Mouse (Mus musculus): ENCODE results near the gene Stim2. TPM values are rescaled to one million over a fixed set of nuclear protein-coding genes. Genes with fewer than 3 reads are reported as not detected.

Gene Stim2
- polyA plus RNA-seq (2015; fragmentation: Nextera tagmentation; extraction: Ambion mirVana), result 22.1 and 31.3 TPM in 2 replicates

- Histone ChIP-seq H3K36me3 (no peaks in the 10 kb centered on the region), H3K9ac (replicated peaks) (peak within 1 kb of the TSS; percentile 89), H3K4me2 (peak within 1 kb of the TSS; percentile 79), H3K4me1 (peaks cover 35% of the 10 kb centered on the region), H3K4me3 (replicated peaks) (peak within 1 kb of the TSS; percentile 91), H3K9me3 (replicated peaks) (no peaks in the 10 kb centered on the region), H3K27ac (replicated peaks) (peak within 1 kb of the TSS; percentile 95), H3K27me3 (replicated peaks) (no peaks in the 10 kb centered on the region)
- 0% methylated on average over 45 of the region's 71 CpGs for WGBS
- ATAC-seq (ENCODE audit: low FRiP score), result peak; percentile 95
Measured at GRCm38 (mm10) chr5:53998146-53998742, at the start of gene Stim2. Stim2 (plus strand) TSS chr5:53998499.

- H3K4me1 ChIP-seq, result peaks cover 8% of the 10 kb centered on the region; the same call in 1 of the 2 replicates
- H3K4me2 ChIP-seq, result no peak overlapping the region
- no peak for ATAC-seq (ENCODE audit: low FRiP score)
- no peaks in the 10 kb centered on the region for H3K36me3 ChIP-seq
- no peak overlapping the region for H3K9ac ChIP-seq (replicated peaks)
- no peaks in the 10 kb centered on the region for H3K27me3 ChIP-seq (replicated peaks)
- H3K4me3 ChIP-seq (replicated peaks), result no peak overlapping the region
- no peaks in the 10 kb centered on the region for H3K9me3 ChIP-seq (replicated peaks)
- WGBS, result 87% methylated on average over 8 of the region's 8 CpGs
- H3K27ac ChIP-seq (replicated peaks), result no peak overlapping the region
Measured at GRCm38 (mm10) chr5:53948606-53949266, 49.6 kb upstream of the Stim2 start.

- 71% methylated on average over 7 of the region's 7 CpGs for WGBS
- no peak overlapping the region for H3K4me2 ChIP-seq
- H3K9ac ChIP-seq (replicated peaks), result no peak overlapping the region
- H3K36me3 ChIP-seq, result no peaks in the 10 kb centered on the region
- ATAC-seq (ENCODE audit: low FRiP score), result no peak
- no peaks in the 10 kb centered on the region for H3K9me3 ChIP-seq (replicated peaks)
- no peak overlapping the region for H3K4me3 ChIP-seq (replicated peaks)
- no peaks in the 10 kb centered on the region for H3K27me3 ChIP-seq (replicated peaks)
- H3K27ac ChIP-seq (replicated peaks), result no peak overlapping the region
- peaks cover 8% of the 10 kb centered on the region; the same call in 1 of the 2 replicates for H3K4me1 ChIP-seq
Measured at GRCm38 (mm10) chr5:53950189-53950588, 48.1 kb upstream of the Stim2 start.

- H3K4me3 ChIP-seq (replicated peaks), result no peak overlapping the region
- H3K27me3 ChIP-seq (replicated peaks), result no peaks in the 10 kb centered on the region
- no peak overlapping the region for H3K9ac ChIP-seq (replicated peaks)
- no peak overlapping the region for H3K4me2 ChIP-seq
- no peak overlapping the region for H3K27ac ChIP-seq (replicated peaks)
- no peaks in the 10 kb centered on the region for H3K4me1 ChIP-seq
- no peaks in the 10 kb centered on the region for H3K9me3 ChIP-seq (replicated peaks)
- no peaks in the 10 kb centered on the region for H3K36me3 ChIP-seq
- ATAC-seq (ENCODE audit: low FRiP score), result no peak
Measured at GRCm38 (mm10) chr5:53953216-53953615, 45.1 kb upstream of the Stim2 start.

GRCm38 (mm10) chr5:53953797-53954196, 44.5 kb upstream of the Stim2 start:
- no peaks in the 10 kb centered on the region for H3K9me3 ChIP-seq (replicated peaks)
- no peaks in the 10 kb centered on the region for H3K4me1 ChIP-seq
- no peak overlapping the region for H3K9ac ChIP-seq (replicated peaks)
- H3K27ac ChIP-seq (replicated peaks), result no peak overlapping the region
- WGBS, result 85% methylated on average over 2 of the region's 2 CpGs
- H3K36me3 ChIP-seq, result no peaks in the 10 kb centered on the region
- no peak overlapping the region for H3K4me3 ChIP-seq (replicated peaks)
- no peaks in the 10 kb centered on the region for H3K27me3 ChIP-seq (replicated peaks)
- no peak for ATAC-seq (ENCODE audit: low FRiP score)
- no peak overlapping the region for H3K4me2 ChIP-seq

GRCm38 (mm10) chr5:53955966-53956365, 42.3 kb upstream of the Stim2 start:
- no peaks in the 10 kb centered on the region for H3K4me1 ChIP-seq
- H3K9ac ChIP-seq (replicated peaks), result no peak overlapping the region
- no peak overlapping the region for H3K27ac ChIP-seq (replicated peaks)
- H3K9me3 ChIP-seq (replicated peaks), result no peaks in the 10 kb centered on the region
- H3K36me3 ChIP-seq, result no peaks in the 10 kb centered on the region
- no peak for ATAC-seq (ENCODE audit: low FRiP score)
- WGBS, result 86% methylated on average over 2 of the region's 2 CpGs
- H3K4me2 ChIP-seq, result no peak overlapping the region
- no peak overlapping the region for H3K4me3 ChIP-seq (replicated peaks)
- H3K27me3 ChIP-seq (replicated peaks), result no peaks in the 10 kb centered on the region

GRCm38 (mm10) chr5:53956396-53957314, 41.6 kb upstream of the Stim2 start:
- no peak for ATAC-seq (ENCODE audit: low FRiP score)
- 75% methylated on average over 19 of the region's 19 CpGs for WGBS
- no peaks in the 10 kb centered on the region for H3K36me3 ChIP-seq
- H3K9me3 ChIP-seq (replicated peaks), result no peaks in the 10 kb centered on the region
- no peak overlapping the region for H3K4me2 ChIP-seq
- H3K4me1 ChIP-seq, result no peaks in the 10 kb centered on the region
- H3K27me3 ChIP-seq (replicated peaks), result no peaks in the 10 kb centered on the region
- H3K9ac ChIP-seq (replicated peaks), result no peak overlapping the region
- no peak overlapping the region for H3K27ac ChIP-seq (replicated peaks)
- no peak overlapping the region for H3K4me3 ChIP-seq (replicated peaks)

- H3K9ac ChIP-seq (replicated peaks), result no peak overlapping the region
- no peaks in the 10 kb centered on the region for H3K9me3 ChIP-seq (replicated peaks)
- no peak overlapping the region for H3K4me2 ChIP-seq
- H3K36me3 ChIP-seq, result no peaks in the 10 kb centered on the region
- H3K27me3 ChIP-seq (replicated peaks), result no peaks in the 10 kb centered on the region
- no peaks in the 10 kb centered on the region for H3K4me1 ChIP-seq
- no peak for ATAC-seq (ENCODE audit: low FRiP score)
- 67% methylated on average over 6 of the region's 6 CpGs for WGBS
- no peak overlapping the region for H3K4me3 ChIP-seq (replicated peaks)
- no peak overlapping the region for H3K27ac ChIP-seq (replicated peaks)
Measured at GRCm38 (mm10) chr5:53957348-53957747, 41.0 kb upstream of the Stim2 start.

- WGBS, result 52% methylated on average over 5 of the region's 5 CpGs
- Histone ChIP-seq H3K27ac (replicated peaks) (no peak overlapping the region), H3K9ac (replicated peaks) (no peak overlapping the region), H3K4me1 (no peaks in the 10 kb centered on the region), H3K4me2 (no peak overlapping the region), H3K27me3 (replicated peaks) (no peaks in the 10 kb centered on the region), H3K9me3 (replicated peaks) (no peaks in the 10 kb centered on the region), H3K4me3 (replicated peaks) (no peak overlapping the region), H3K36me3 (no peaks in the 10 kb centered on the region)
- ATAC-seq (ENCODE audit: low FRiP score), result no peak
Measured at GRCm38 (mm10) chr5:53961229-53961628, 37.1 kb upstream of the Stim2 start.

- no peak overlapping the region for H3K4me2 ChIP-seq
- no peaks in the 10 kb centered on the region for H3K36me3 ChIP-seq
- WGBS, result 79% methylated on average over 12 of the region's 12 CpGs
- no peaks in the 10 kb centered on the region for H3K9me3 ChIP-seq (replicated peaks)
- no peaks in the 10 kb centered on the region for H3K27me3 ChIP-seq (replicated peaks)
- H3K27ac ChIP-seq (replicated peaks), result no peak overlapping the region
- H3K4me3 ChIP-seq (replicated peaks), result no peak overlapping the region
- H3K9ac ChIP-seq (replicated peaks), result no peak overlapping the region
- ATAC-seq (ENCODE audit: low FRiP score), result no peak
- no peaks in the 10 kb centered on the region for H3K4me1 ChIP-seq
Measured at GRCm38 (mm10) chr5:53961830-53962515, 36.3 kb upstream of the Stim2 start.

GRCm38 (mm10) chr5:53965656-53966055, 32.6 kb upstream of the Stim2 start:
- WGBS, result 92% methylated on average over 5 of the region's 5 CpGs
- no peak overlapping the region for H3K9ac ChIP-seq (replicated peaks)

More at GRCm38 (mm10) chr5:53965656-53966055, 32.6 kb upstream of the Stim2 start:
- Histone ChIP-seq H3K36me3 (no peaks in the 10 kb centered on the region), H3K4me3 (replicated peaks) (no peak overlapping the region), H3K9me3 (replicated peaks) (no peaks in the 10 kb centered on the region), H3K4me2 (no peak overlapping the region), H3K27me3 (replicated peaks) (no peaks in the 10 kb centered on the region), H3K4me1 (no peaks in the 10 kb centered on the region), H3K27ac (replicated peaks) (no peak overlapping the region)
- ATAC-seq (ENCODE audit: low FRiP score), result no peak
